Mouse (Mus musculus) heart, adult 2 months (tissue): ENCODE results near the gene Gucy2f.

ENCODE experiments used
- CTCF ChIP-seq: fragments of 200-600 bp; IDR thresholded peaks from 2 replicates; pipeline ENCODE4 v1.8.1; 2022; ENCODE audit warnings: antibody characterized with exemption, mild to moderate bottlenecking, moderate library complexity
- EP300 ChIP-seq: fragments of 200-500 bp; IDR thresholded peaks from 2 replicates; pipeline ENCODE4 v1.6.1; 2011; ENCODE audit warnings: low read depth, low read length, control low read depth; ENCODE audit not compliant: insufficient read depth

DNA sequence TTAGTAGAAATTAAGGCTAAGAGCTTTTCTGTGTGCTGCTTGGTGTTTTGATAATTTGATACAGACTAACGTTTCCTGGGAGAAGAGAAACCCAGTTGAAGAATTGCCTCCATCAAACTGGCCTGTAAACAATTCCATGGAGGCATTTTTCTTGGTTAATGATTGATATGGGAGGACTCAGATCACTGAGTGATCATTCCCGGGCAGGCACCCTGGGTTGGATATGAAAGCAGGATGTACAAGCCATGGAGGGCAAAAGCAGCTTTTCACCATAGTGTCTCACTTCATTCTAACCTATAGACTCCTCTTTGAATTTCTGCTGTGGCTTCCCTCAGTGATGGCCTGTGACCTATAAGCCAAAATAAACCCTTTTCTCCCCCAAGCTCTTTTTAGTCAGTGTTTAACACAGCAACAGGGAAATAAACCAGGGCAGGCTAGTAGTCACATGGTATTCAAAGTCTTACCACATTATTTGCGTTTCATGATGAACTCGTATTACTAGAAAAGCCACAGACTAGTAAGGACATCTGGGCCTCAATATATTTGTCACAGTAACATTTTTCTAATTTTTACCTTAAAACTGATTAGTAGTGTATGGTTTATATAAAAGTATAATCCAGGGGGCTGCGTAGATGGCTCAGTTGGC is 49.1 kb upstream of the Gucy2f start:
- TF ChIP-seq EP300 (no peak), CTCF (no peak)
